Mouse (Mus musculus): Measurements from ENCODE around the gene Kars. TPM values are rescaled to one million over a fixed set of nuclear protein-coding genes. Genes with fewer than 3 reads are reported as not detected.

The Kars gene
- polyA plus RNA-seq, 1 experiment from 2014 or later = 126 TPM

DNA sequence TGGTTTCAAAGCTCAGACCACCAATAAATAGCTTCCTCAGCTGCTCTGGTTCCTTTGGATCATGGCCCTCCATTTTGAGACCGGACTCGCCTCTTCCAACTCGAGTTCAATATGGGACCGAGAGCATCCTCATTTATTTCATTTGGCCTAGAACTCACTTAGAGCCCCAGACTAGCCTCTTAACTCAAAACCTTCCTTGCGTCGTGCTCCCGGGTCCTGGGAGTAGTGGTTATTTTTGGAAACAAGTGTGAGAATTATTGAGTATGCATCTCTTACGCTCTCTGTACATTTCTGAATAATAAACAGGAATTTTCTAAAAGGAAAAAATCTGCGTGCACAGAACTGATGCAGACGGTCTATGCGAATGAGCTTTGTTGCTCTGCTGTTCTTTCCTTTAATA, 3.8 kb upstream of the Kars start, which contains the start of gene Gm6793:
Gene Gm6793 (minus strand): TSS at position 101 of the 400 bp plus-strand sequence.
- H3K9me3 ChIP-seq (replicated peaks) = no peaks in the 10 kb centered on the region
- no peaks in the 10 kb centered on the region for H3K27me3 ChIP-seq
- peaks cover 32% of the 10 kb centered on the region for H3K36me3 ChIP-seq
- no peak within 1 kb of the TSS for H3K4me2 ChIP-seq
- no peak within 1 kb of the TSS for H3K9ac ChIP-seq
- no peak within 1 kb of the TSS for H3K4me3 ChIP-seq (replicated peaks)
- H3K4me1 ChIP-seq (replicated peaks) = peaks cover 18% of the 10 kb centered on the region
- DNase-seq = no peak
- ATAC-seq (ENCODE audit: low read depth) = no peak
- no peak within 1 kb of the TSS for H3K27ac ChIP-seq
- WGBS (ENCODE audit: insufficient replicate concordance) = 91% methylated on average over 11 of the region's 11 CpGs

GRCm38 (mm10) chr8:112011816-112012242, 706 bp upstream of the Kars start:
- DNase-seq (peak; percentile 58), ATAC-seq (ENCODE audit: low read depth) (peak; percentile 57)
- Histone ChIP-seq H3K4me2 (peak overlapping the region; percentile 99), H3K9me3 (replicated peaks) (no peaks in the 10 kb centered on the region), H3K27me3 (no peaks in the 10 kb centered on the region), H3K27ac (peak overlapping the region; percentile 87), H3K4me1 (replicated peaks) (peaks cover 46% of the 10 kb centered on the region), H3K36me3 (peaks cover 20% of the 10 kb centered on the region), H3K4me3 (replicated peaks) (peak overlapping the region; percentile 96), H3K9ac (peak overlapping the region; percentile 92)
- WGBS (ENCODE audit: insufficient replicate concordance) = under 1% methylated on average over 40 of the region's 40 CpGs

GRCm38 (mm10) chr8:112009558-112009957, 1.6 kb downstream of the Kars start:
- Histone ChIP-seq H3K9me3 (replicated peaks) (no peaks in the 10 kb centered on the region), H3K4me1 (replicated peaks) (peaks cover 46% of the 10 kb centered on the region), H3K9ac (no peak overlapping the region), H3K27ac (no peak overlapping the region), H3K27me3 (no peaks in the 10 kb centered on the region), H3K4me2 (peak overlapping the region; percentile 99), H3K36me3 (peaks cover 32% of the 10 kb centered on the region), H3K4me3 (replicated peaks) (peak overlapping the region; percentile 96)
- ATAC-seq (ENCODE audit: low read depth) (no peak), DNase-seq (no peak)
- 69% methylated on average over 7 of the region's 7 CpGs for WGBS (ENCODE audit: insufficient replicate concordance)

DNA sequence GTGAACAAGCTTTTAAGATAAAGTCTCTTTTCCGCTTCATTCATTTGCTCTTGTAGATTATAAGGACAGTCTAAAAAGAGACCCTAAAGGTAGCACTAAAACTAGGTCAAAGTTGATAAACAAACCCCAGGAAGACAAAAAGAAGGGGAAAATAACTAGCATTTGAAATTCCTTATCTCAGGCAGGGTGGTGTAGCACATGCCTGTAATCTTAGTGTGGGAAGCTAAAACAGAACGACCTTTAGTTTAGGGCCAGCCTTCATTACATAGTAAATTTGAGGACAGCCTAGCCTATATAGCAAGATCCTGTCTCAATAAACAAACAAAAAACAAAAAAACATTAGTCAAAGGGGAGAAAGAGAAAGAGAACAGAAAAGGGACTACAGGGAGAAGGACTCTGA, 3.5 kb downstream of the Kars start:
- no peak for DNase-seq
- Histone ChIP-seq H3K4me1 (replicated peaks) (peaks cover 39% of the 10 kb centered on the region), H3K9ac (0 out of 2 replicates have a peak overlapping the region, but pooled peaks have one; percentile 6), H3K4me2 (0 out of 2 replicates have a peak overlapping the region, but pooled peaks have one; percentile 21), H3K36me3 (peaks cover 50% of the 10 kb centered on the region), H3K4me3 (replicated peaks) (no peak overlapping the region), H3K9me3 (replicated peaks) (no peaks in the 10 kb centered on the region), H3K27me3 (no peaks in the 10 kb centered on the region), H3K27ac (no peak overlapping the region)
- ATAC-seq (ENCODE audit: low read depth) = no peak
- WGBS (ENCODE audit: insufficient replicate concordance) = 36% methylated on average over 2 of the region's 2 CpGs

DNA sequence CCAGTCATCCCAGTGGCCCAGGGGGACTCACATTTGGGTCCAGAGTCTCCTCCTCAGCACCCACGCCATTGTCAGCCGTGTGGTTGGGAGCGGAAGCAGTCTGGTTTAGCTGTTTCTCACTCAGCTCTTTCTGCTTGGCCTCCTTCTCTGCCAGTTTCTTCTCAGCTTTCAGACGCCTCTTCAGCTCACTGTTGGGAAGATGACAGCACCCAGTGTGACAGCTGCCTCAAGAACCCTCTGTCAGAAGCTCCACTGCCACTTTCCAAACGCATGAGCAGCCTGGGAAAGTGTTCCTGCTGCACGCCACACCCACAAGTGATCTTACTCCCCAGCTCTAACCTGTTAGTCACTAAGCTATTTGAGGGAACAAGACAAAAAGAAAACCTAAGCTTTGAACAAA, 5.5 kb downstream of the Kars start:
- H3K9ac ChIP-seq = no peak overlapping the region
- no peak for ATAC-seq (ENCODE audit: low read depth)
- H3K36me3 ChIP-seq = peaks cover 71% of the 10 kb centered on the region
- no peak overlapping the region for H3K4me2 ChIP-seq
- DNase-seq = no peak
- no peaks in the 10 kb centered on the region for H3K9me3 ChIP-seq (replicated peaks)
- H3K4me1 ChIP-seq (replicated peaks) = peaks cover 34% of the 10 kb centered on the region
- no peaks in the 10 kb centered on the region for H3K27me3 ChIP-seq
- WGBS (ENCODE audit: insufficient replicate concordance) = 78% methylated on average over 6 of the region's 6 CpGs
- H3K27ac ChIP-seq = no peak overlapping the region
- H3K4me3 ChIP-seq (replicated peaks) = no peak overlapping the region

- ATAC-seq (ENCODE audit: low read depth) = no peak
- H3K27me3 ChIP-seq = no peaks in the 10 kb centered on the region
- H3K36me3 ChIP-seq = peaks cover 80% of the 10 kb centered on the region
- H3K9me3 ChIP-seq (replicated peaks) = no peaks in the 10 kb centered on the region
- H3K4me2 ChIP-seq = no peak overlapping the region
- H3K4me1 ChIP-seq (replicated peaks) = peaks cover 26% of the 10 kb centered on the region
- H3K4me3 ChIP-seq (replicated peaks) = no peak overlapping the region
- H3K27ac ChIP-seq = no peak overlapping the region
- DNase-seq = no peak
- no peak overlapping the region for H3K9ac ChIP-seq
Measured at GRCm38 (mm10) chr8:112004754-112005153, 6.4 kb downstream of the Kars start.

- Histone ChIP-seq H3K9ac (no peak overlapping the region), H3K4me1 (replicated peaks) (peaks cover 25% of the 10 kb centered on the region), H3K27ac (no peak overlapping the region), H3K27me3 (no peaks in the 10 kb centered on the region), H3K4me3 (replicated peaks) (peak overlapping the region; percentile 86; the same call in 1 of the 2 replicates), H3K4me2 (peak overlapping the region; percentile 93), H3K9me3 (replicated peaks) (no peaks in the 10 kb centered on the region), H3K36me3 (peaks cover 70% of the 10 kb centered on the region)
- no peak for ATAC-seq (ENCODE audit: low read depth)
- no peak for DNase-seq
- WGBS (ENCODE audit: insufficient replicate concordance) = 60% methylated on average over 3 of the region's 3 CpGs
Measured at GRCm38 (mm10) chr8:111992703-111993039, 18.5 kb downstream of the Kars start.

GRCm38 (mm10) chr8:111992013-111992702, 19.0 kb downstream of the Kars start, which contains the start of gene Adat1:
Gene Adat1, minus strand, starts transcription at chr8:111992302.
- peak; percentile 82 for DNase-seq
- WGBS (ENCODE audit: insufficient replicate concordance) = 3% methylated on average over 33 of the region's 33 CpGs
- Histone ChIP-seq H3K4me3 (replicated peaks) (peak within 1 kb of the TSS; percentile 86), H3K27me3 (no peaks in the 10 kb centered on the region), H3K27ac (0 out of 2 replicates have a peak within 1 kb of the TSS, but pooled peaks have one; percentile 43), H3K9ac (peak within 1 kb of the TSS; percentile 83), H3K9me3 (replicated peaks) (no peaks in the 10 kb centered on the region), H3K4me2 (peak within 1 kb of the TSS; percentile 93), H3K36me3 (peaks cover 70% of the 10 kb centered on the region), H3K4me1 (replicated peaks) (peaks cover 25% of the 10 kb centered on the region)
- ATAC-seq (ENCODE audit: low read depth) = peak; percentile 95

GRCm38 (mm10) chr8:111991278-111991677, 19.8 kb downstream of the Kars start:
- 53% methylated on average over 8 of the region's 8 CpGs for WGBS (ENCODE audit: insufficient replicate concordance)
- Histone ChIP-seq H3K4me2 (peak overlapping the region; percentile 93), H3K4me1 (replicated peaks) (peaks cover 25% of the 10 kb centered on the region), H3K27ac (no peak overlapping the region), H3K4me3 (replicated peaks) (peak overlapping the region; percentile 86), H3K9me3 (replicated peaks) (no peaks in the 10 kb centered on the region), H3K27me3 (no peaks in the 10 kb centered on the region), H3K36me3 (peaks cover 68% of the 10 kb centered on the region), H3K9ac (peak overlapping the region; percentile 83)
- DNase-seq (no peak), ATAC-seq (ENCODE audit: low read depth) (no peak)

GRCm38 (mm10) chr8:111989911-111990310, 21.2 kb downstream of the Kars start:
- ATAC-seq (ENCODE audit: low read depth) = peak; percentile 34
- Histone ChIP-seq H3K4me1 (replicated peaks) (peaks cover 25% of the 10 kb centered on the region), H3K9ac (no peak overlapping the region), H3K36me3 (peaks cover 67% of the 10 kb centered on the region), H3K4me2 (no peak overlapping the region), H3K4me3 (replicated peaks) (no peak overlapping the region), H3K9me3 (replicated peaks) (no peaks in the 10 kb centered on the region), H3K27ac (no peak overlapping the region), H3K27me3 (no peaks in the 10 kb centered on the region)
- WGBS (ENCODE audit: insufficient replicate concordance) = 16% methylated on average over 7 of the region's 7 CpGs
- DNase-seq = peak; percentile 71

DNA sequence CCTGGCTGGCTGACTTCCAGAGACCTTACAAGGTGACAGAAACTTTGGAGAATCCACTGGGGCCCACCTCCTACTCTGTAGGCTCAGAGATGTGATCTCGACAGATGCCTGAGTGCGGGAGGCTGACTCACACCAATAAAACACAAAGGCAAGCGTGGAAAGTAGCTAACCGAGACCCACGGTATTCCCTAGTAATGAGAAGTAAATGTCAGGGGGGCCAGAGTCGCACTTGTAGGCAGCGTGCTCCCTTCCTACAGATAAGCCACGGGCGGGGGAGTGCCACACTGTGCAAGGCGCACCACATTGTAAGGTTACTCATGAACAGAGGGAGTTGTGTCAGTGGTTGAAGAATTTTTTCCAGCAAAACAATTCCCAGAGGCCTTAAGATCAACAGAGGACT, 26.6 kb downstream of the Kars start:
- H3K9ac ChIP-seq = no peak overlapping the region
- H3K4me3 ChIP-seq (replicated peaks) = no peak overlapping the region
- H3K9me3 ChIP-seq (replicated peaks) = no peaks in the 10 kb centered on the region
- H3K27me3 ChIP-seq = no peaks in the 10 kb centered on the region
- no peak overlapping the region for H3K4me2 ChIP-seq
- H3K4me1 ChIP-seq (replicated peaks) = peaks cover 10% of the 10 kb centered on the region; the same call in 1 of the 2 replicates
- ATAC-seq (ENCODE audit: low read depth) (no peak), DNase-seq (no peak)
- H3K27ac ChIP-seq = no peak overlapping the region
- H3K36me3 ChIP-seq = peaks cover 72% of the 10 kb centered on the region
- 42% methylated on average over 10 of the region's 10 CpGs for WGBS (ENCODE audit: insufficient replicate concordance)

GRCm38 (mm10) chr8:111982116-111982515, 29.0 kb downstream of the Kars start:
- Histone ChIP-seq H3K9ac (no peak overlapping the region), H3K4me1 (replicated peaks) (peaks cover 12% of the 10 kb centered on the region), H3K9me3 (replicated peaks) (no peaks in the 10 kb centered on the region), H3K4me3 (replicated peaks) (no peak overlapping the region), H3K27me3 (no peaks in the 10 kb centered on the region), H3K4me2 (no peak overlapping the region), H3K36me3 (peaks cover 59% of the 10 kb centered on the region), H3K27ac (no peak overlapping the region)
- 69% methylated on average over 7 of the region's 7 CpGs for WGBS (ENCODE audit: insufficient replicate concordance)
- ATAC-seq (ENCODE audit: low read depth) (no peak), DNase-seq (no peak)

Data from liver, embryonic 13.5 days (tissue).